Mouse (Mus musculus): ENCODE data around the gene Ifna9. TPM values are rescaled to one million over a fixed set of nuclear protein-coding genes. Genes with fewer than 3 reads are reported as not detected.
A peak's percentile ranks its signal among the peaks of the same experiment; 100 is the strongest.
"Not testable (repeated sequence)": the region's sequence is repeated elsewhere in the genome, so short reads cannot be mapped to it uniquely, and the experiment has no call there.

Ifna9 gene
- polyA plus RNA-seq (2015; fragmentation: Nextera tagmentation; extraction: Ambion mirVana) = not detected in 2 replicates

GRCm38 (mm10) chr4:88592285-88592684, at the start of gene Ifna9:
Ifna9 (minus strand) TSS chr4:88592385.
- H3K27ac ChIP-seq (ENCODE audit: low read length) = no peak within 1 kb of the TSS
- H3K36me3 ChIP-seq (ENCODE audit: control insufficient read depth, insufficient read depth, low read length) = no peaks in the 10 kb centered on the region
- no peak for ATAC-seq (ENCODE audit: low read depth)
- H3K4me1 ChIP-seq (replicated peaks; ENCODE audit: control insufficient read depth, insufficient read depth, low read length) = no peaks in the 10 kb centered on the region
- H3K4me2 ChIP-seq (ENCODE audit: low read depth, low read length) = no peak within 1 kb of the TSS
- no peaks in the 10 kb centered on the region for H3K27me3 ChIP-seq (ENCODE audit: control insufficient read depth, insufficient read depth, low read depth, low read length)
- H3K9ac ChIP-seq (ENCODE audit: low read length) = no peak within 1 kb of the TSS
- 71% methylated on average over 1 of the region's 1 CpGs for WGBS
- H3K4me3 ChIP-seq (ENCODE audit: low read length) = no peak within 1 kb of the TSS
- no peaks in the 10 kb centered on the region for H3K9me3 ChIP-seq (ENCODE audit: control insufficient read depth, low read length)

GRCm38 (mm10) chr4:88641077-88641831, 49.1 kb upstream of the Ifna9 start:
- Histone ChIP-seq H3K9me3 (ENCODE audit: control insufficient read depth, low read length) (no peaks in the 10 kb centered on the region), H3K4me3 (ENCODE audit: low read length) (peak overlapping the region; percentile 58), H3K27ac (ENCODE audit: low read length) (no peak overlapping the region; the same call in 1 of the 2 replicates), H3K27me3 (ENCODE audit: control insufficient read depth, insufficient read depth, low read depth, low read length) (no peaks in the 10 kb centered on the region), H3K9ac (ENCODE audit: low read length) (peak overlapping the region; percentile 53), H3K4me1 (replicated peaks; ENCODE audit: control insufficient read depth, insufficient read depth, low read length) (no peaks in the 10 kb centered on the region), H3K4me2 (ENCODE audit: low read depth, low read length) (peak overlapping the region; percentile 65), H3K36me3 (ENCODE audit: control insufficient read depth, insufficient read depth, low read length) (no peaks in the 10 kb centered on the region)
- WGBS = 8% methylated on average over 11 of the region's 11 CpGs
- ATAC-seq (ENCODE audit: low read depth) = peak; percentile 96

DNA sequence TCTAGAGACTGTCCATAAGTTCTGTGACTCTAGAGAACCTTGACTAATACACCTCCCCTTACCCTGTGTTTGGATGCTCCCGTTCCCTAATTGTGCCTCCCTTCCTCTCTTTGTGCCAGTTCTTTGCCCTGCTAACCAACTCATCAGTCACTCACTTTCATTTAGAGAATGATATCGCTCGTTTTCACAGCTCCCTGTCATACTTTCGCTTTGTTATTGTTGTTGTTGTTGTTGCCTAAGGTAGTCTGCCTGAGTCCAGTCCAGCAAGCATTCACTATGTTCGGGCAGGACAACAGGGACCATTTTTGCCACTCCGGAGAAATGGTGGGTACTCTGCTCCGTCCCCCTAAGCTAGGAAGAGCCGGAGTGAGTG, 48.5 kb upstream of the Ifna9 start:
- peak overlapping the region; percentile 53 for H3K9ac ChIP-seq (ENCODE audit: low read length)
- 50% methylated on average over 8 of the region's 8 CpGs for WGBS
- H3K9me3 ChIP-seq (ENCODE audit: control insufficient read depth, low read length) = no peaks in the 10 kb centered on the region
- no peaks in the 10 kb centered on the region for H3K27me3 ChIP-seq (ENCODE audit: control insufficient read depth, insufficient read depth, low read depth, low read length)
- no peak overlapping the region for H3K27ac ChIP-seq (ENCODE audit: low read length)
- H3K4me2 ChIP-seq (ENCODE audit: low read depth, low read length) = peak overlapping the region; percentile 65
- H3K36me3 ChIP-seq (ENCODE audit: control insufficient read depth, insufficient read depth, low read length) = no peaks in the 10 kb centered on the region
- H3K4me3 ChIP-seq (ENCODE audit: low read length) = peak overlapping the region; percentile 58
- no peak for ATAC-seq (ENCODE audit: low read depth)
- no peaks in the 10 kb centered on the region for H3K4me1 ChIP-seq (replicated peaks; ENCODE audit: control insufficient read depth, insufficient read depth, low read length)

GRCm38 (mm10) chr4:88634311-88634710, 42.1 kb upstream of the Ifna9 start, which contains the start of gene C87499:
C87499 (minus strand) TSS chr4:88634411.
- Histone ChIP-seq H3K4me1 (replicated peaks; ENCODE audit: control insufficient read depth, insufficient read depth, low read length) (no peaks in the 10 kb centered on the region), H3K9ac (ENCODE audit: low read length) (no peak within 1 kb of the TSS), H3K9me3 (ENCODE audit: control insufficient read depth, low read length) (no peaks in the 10 kb centered on the region), H3K4me3 (ENCODE audit: low read length) (no peak within 1 kb of the TSS), H3K27me3 (ENCODE audit: control insufficient read depth, insufficient read depth, low read depth, low read length) (no peaks in the 10 kb centered on the region), H3K36me3 (ENCODE audit: control insufficient read depth, insufficient read depth, low read length) (no peaks in the 10 kb centered on the region), H3K27ac (ENCODE audit: low read length) (no peak within 1 kb of the TSS), H3K4me2 (ENCODE audit: low read depth, low read length) (no peak within 1 kb of the TSS)
- 84% methylated on average over 4 of the region's 4 CpGs for WGBS
- no peak for ATAC-seq (ENCODE audit: low read depth)

- no peak within 1 kb of the TSS for H3K9ac ChIP-seq (ENCODE audit: low read length)
- no peaks in the 10 kb centered on the region for H3K36me3 ChIP-seq (ENCODE audit: control insufficient read depth, insufficient read depth, low read length)
- H3K27me3 ChIP-seq (ENCODE audit: control insufficient read depth, insufficient read depth, low read depth, low read length) = no peaks in the 10 kb centered on the region
- H3K4me2 ChIP-seq (ENCODE audit: low read depth, low read length) = no peak within 1 kb of the TSS
- H3K4me1 ChIP-seq (replicated peaks; ENCODE audit: control insufficient read depth, insufficient read depth, low read length) = no peaks in the 10 kb centered on the region
- H3K4me3 ChIP-seq (ENCODE audit: low read length) = no peak within 1 kb of the TSS
- no peak within 1 kb of the TSS for H3K27ac ChIP-seq (ENCODE audit: low read length)
- H3K9me3 ChIP-seq (ENCODE audit: control insufficient read depth, low read length) = no peaks in the 10 kb centered on the region
- ATAC-seq (ENCODE audit: low read depth) = no peak
Measured at GRCm38 (mm10) chr4:88603276-88603675, 11.1 kb upstream of the Ifna9 start, which contains the start of gene Ifna12. Ifna12 (minus strand) TSS chr4:88603376.

GRCm38 (mm10) chr4:88571698-88572097, 20.5 kb downstream of the Ifna9 start, which contains the start of gene Ifna14:
Ifna14 (minus strand) TSS chr4:88571798.
- no peak within 1 kb of the TSS for H3K9ac ChIP-seq (ENCODE audit: low read length)
- H3K36me3 ChIP-seq (ENCODE audit: control insufficient read depth, insufficient read depth, low read length) = no peaks in the 10 kb centered on the region

DNA sequence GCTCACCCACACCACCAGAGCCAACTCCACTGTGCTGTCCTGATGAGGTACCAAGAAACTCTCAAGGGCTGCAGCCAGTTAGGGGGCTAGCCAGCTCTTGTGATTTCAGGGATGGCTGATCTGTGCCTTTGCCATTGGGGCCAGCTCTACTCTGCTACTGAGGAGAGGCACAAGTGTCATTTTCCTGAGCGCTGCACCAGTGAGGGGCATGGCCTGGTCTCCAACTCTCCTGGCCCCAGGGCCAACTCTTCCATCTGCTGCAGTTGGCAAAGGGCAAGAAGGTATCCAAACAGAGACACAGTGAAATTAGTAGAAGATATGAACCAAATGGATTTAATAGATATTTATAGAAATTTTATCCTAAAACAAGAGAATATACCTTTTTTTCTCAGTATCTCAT, 30.4 kb downstream of the Ifna9 start:
- Histone ChIP-seq H3K27ac (ENCODE audit: low read length) (no peak overlapping the region), H3K4me3 (ENCODE audit: low read length) (no peak overlapping the region), H3K9me3 (ENCODE audit: control insufficient read depth, low read length) (no peaks in the 10 kb centered on the region), H3K27me3 (ENCODE audit: control insufficient read depth, insufficient read depth, low read depth, low read length) (no peaks in the 10 kb centered on the region), H3K36me3 (ENCODE audit: control insufficient read depth, insufficient read depth, low read length) (no peaks in the 10 kb centered on the region), H3K4me2 (ENCODE audit: low read depth, low read length) (no peak overlapping the region), H3K4me1 (replicated peaks; ENCODE audit: control insufficient read depth, insufficient read depth, low read length) (no peaks in the 10 kb centered on the region), H3K9ac (ENCODE audit: low read length) (no peak overlapping the region)
- WGBS = 92% methylated on average over 1 of the region's 1 CpGs
- ATAC-seq (ENCODE audit: low read depth) = no peak

More at GRCm38 (mm10) chr4:88571698-88572097, 20.5 kb downstream of the Ifna9 start, which contains the start of gene Ifna14:
- Histone ChIP-seq H3K4me2 (ENCODE audit: low read depth, low read length) (no peak within 1 kb of the TSS), H3K9me3 (ENCODE audit: control insufficient read depth, low read length) (no peaks in the 10 kb centered on the region), H3K4me1 (replicated peaks; ENCODE audit: control insufficient read depth, insufficient read depth, low read length) (no peaks in the 10 kb centered on the region), H3K27me3 (ENCODE audit: control insufficient read depth, insufficient read depth, low read depth, low read length) (no peaks in the 10 kb centered on the region), H3K27ac (ENCODE audit: low read length) (no peak within 1 kb of the TSS), H3K4me3 (ENCODE audit: low read length) (no peak within 1 kb of the TSS)
- ATAC-seq (ENCODE audit: low read depth) = no peak
- WGBS = 74% methylated on average over 1 of the region's 1 CpGs

DNA sequence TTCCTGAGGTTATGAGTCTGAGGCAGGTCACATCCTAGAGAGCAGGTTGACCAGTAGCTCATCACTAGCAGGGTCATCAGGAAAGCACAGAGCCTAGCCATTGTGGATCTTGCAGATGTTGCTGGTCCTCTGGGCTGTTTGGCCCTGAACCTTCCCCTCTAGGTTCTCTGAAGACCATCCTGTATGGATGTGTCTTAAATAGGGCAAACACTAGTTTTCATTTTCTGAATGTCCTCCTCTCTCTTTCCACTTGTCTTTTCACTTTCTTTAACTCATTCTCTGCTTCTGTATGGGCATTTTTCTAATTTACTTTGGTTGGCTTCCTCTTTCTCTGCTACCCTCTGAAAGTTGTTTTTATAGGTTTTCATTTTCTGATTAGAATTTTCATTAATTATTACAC, 34.0 kb downstream of the Ifna9 start, which contains the start of gene Ifna15:
Ifna15 (minus strand) TSS at position 101 of the 400 bp plus-strand sequence.
- not testable (repeated sequence) for H3K9ac ChIP-seq (ENCODE audit: low read length); H3K36me3 ChIP-seq (ENCODE audit: control insufficient read depth, insufficient read depth, low read length); H3K9me3 ChIP-seq (ENCODE audit: control insufficient read depth, low read length); H3K4me2 ChIP-seq (ENCODE audit: low read depth, low read length); ATAC-seq (ENCODE audit: low read depth); H3K4me3 ChIP-seq (ENCODE audit: low read length); H3K4me1 ChIP-seq (replicated peaks; ENCODE audit: control insufficient read depth, insufficient read depth, low read length); H3K27ac ChIP-seq (ENCODE audit: low read length); H3K27me3 ChIP-seq (ENCODE audit: control insufficient read depth, insufficient read depth, low read depth, low read length)

DNA sequence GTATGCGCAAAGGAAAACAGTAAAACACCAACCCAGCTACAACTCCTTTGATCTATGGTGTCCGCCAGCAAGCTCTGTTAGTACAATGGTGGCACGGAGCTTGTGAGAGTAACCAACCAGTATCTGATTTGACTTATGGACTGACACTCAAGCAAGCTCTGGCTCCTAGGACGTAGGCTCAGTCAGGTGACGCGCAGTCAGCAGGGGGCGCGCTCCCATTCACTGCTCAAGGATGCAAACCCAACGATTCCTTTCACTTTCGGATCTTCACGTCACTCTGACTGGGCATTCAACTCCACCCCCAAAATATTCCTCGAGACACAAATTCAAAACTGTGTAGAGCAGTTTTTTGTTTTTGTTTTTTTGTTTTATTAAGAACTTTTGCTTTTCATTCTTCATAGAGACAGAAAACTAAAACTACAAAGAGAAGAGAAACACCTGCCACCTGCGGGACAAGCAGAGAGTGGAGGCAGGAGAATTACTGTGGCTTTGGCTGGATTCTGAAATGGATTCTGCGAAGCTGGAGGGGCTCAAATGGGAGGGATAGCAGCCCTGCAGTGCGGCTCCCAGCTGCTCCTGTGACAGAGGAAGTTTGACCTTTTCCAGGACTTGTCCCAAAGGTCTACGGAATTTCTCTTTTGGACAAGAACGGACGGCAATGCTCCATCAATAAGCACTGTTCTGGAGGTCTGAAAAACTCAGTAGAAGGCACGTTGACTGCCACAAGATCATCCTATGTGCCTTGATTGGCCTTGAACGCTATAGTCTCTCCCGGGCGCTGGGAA, 41.8 kb downstream of the Ifna9 start:
- peak overlapping the region; percentile 71 for H3K4me2 ChIP-seq (ENCODE audit: low read depth, low read length)
- no peak overlapping the region for H3K27ac ChIP-seq (ENCODE audit: low read length)
- H3K9me3 ChIP-seq (ENCODE audit: control insufficient read depth, low read length) = no peaks in the 10 kb centered on the region
- no peaks in the 10 kb centered on the region for H3K27me3 ChIP-seq (ENCODE audit: control insufficient read depth, insufficient read depth, low read depth, low read length)
- no peaks in the 10 kb centered on the region for H3K4me1 ChIP-seq (replicated peaks; ENCODE audit: control insufficient read depth, insufficient read depth, low read length)
- no peaks in the 10 kb centered on the region for H3K36me3 ChIP-seq (ENCODE audit: control insufficient read depth, insufficient read depth, low read length)
- 29% methylated on average over 22 of the region's 22 CpGs for WGBS
- H3K4me3 ChIP-seq (ENCODE audit: low read length) = peak overlapping the region; percentile 52
- peak overlapping the region; percentile 51; the same call in 1 of the 2 replicates for H3K9ac ChIP-seq (ENCODE audit: low read length)
- ATAC-seq (ENCODE audit: low read depth) = peak; percentile 90
